Mouse (Mus musculus) ovary, adult 2 months (tissue): ENCODE measurements around the gene Wdr63. TPM values are rescaled to one million over a fixed set of nuclear protein-coding genes. Genes with fewer than 3 reads are reported as not detected.

Experiments
- polyA plus RNA-seq: library from polyadenylated mRNA; depleted of rRNA; stranded (reverse); fragments of >200 nt; gene quantifications from 2 replicates; pipeline ENCODE4 v1.2.3, GENCODE M21; 2012; rRNA removed

Gene Wdr63
- 6.2 and 6.3 TPM in 2 replicates for polyA plus RNA-seq

DNA sequence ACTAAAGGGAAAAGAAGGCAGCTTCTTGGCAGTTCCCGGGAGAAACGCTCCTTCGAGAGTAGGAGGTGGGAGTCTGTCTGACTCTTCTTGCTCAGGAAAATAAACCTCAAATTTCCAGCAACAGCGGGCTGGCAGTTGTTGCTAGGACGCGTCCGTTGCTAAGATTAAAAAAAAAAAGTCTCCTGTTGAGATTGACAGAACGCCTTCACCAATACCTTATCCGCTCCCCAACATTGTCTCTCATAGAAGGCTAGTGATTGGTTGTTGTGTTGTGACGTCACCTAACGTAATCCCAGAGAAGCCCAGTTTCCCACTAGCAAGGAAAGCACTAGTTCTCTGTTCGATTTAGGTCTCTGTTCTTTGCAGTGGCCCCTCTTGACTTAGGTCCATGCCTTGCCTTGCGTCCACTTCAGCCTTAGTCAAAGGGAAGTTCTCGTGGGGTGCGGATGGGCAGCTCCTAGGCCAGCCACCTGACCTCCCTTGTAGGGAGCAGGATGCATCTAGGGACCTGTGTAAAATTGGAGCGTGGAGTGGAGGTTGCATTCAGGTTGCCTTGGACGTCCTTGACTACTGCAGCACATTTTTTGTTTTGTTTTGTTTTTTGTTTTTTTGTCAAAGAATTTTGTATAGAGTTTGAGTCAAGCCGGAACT, at the start of gene Wdr63:
Gene Wdr63 (minus strand): TSS at position 210 of the 651 bp plus-strand sequence.

GRCm38 (mm10) chr3:146149156-146150057, 41.5 kb upstream of the Wdr63 start, which contains the start of gene Mcoln2:
TSS of gene Mcoln2 (plus strand) at chr3:146149833.

GRCm38 (mm10) chr3:146117258-146117996, 9.5 kb upstream of the Wdr63 start, which contains the start of gene Mcoln3:
TSS of gene Mcoln3 (plus strand) at chr3:146117450.

Other genes starting within 250 kb of the Wdr63 start
- 5.0 and 5.6 TPM in 2 replicates for gene Bcl10, start 185.3 kb downstream of the Wdr63 start, polyA plus RNA-seq
- gene 2410004B18Rik, start 170.1 kb downstream of the Wdr63 start, polyA plus RNA-seq = 19.3 and 19.4 TPM in 2 replicates
- 6.0 and 9.0 TPM in 2 replicates for gene Syde2, start 120.3 kb downstream of the Wdr63 start, polyA plus RNA-seq
- 0.08 and 0.25 TPM in 2 replicates for gene Mcoln3, start 9.3 kb upstream of the Wdr63 start, polyA plus RNA-seq
- 0.38 and 0.59 TPM in 2 replicates for gene Mcoln2, start 41.7 kb upstream of the Wdr63 start, polyA plus RNA-seq
- 20.8 and 24.2 TPM in 2 replicates for gene Lpar3, start 112.8 kb upstream of the Wdr63 start, polyA plus RNA-seq